Mouse (Mus musculus) liver, embryonic 11.5 days (tissue): ENCODE results near the gene Kirrel3. TPM values are rescaled to one million over a fixed set of nuclear protein-coding genes. Genes with fewer than 3 reads are reported as not detected.

Experiments
- ATAC-seq: fragments of 200-750 bp; cut with Nextera tagmentation; replicated peaks from 2 replicates; pipeline ENCODE4 v1.8.0; 2017; ENCODE audit warnings: moderate number of reproducible peaks, mild to moderate bottlenecking, moderate TSS enrichment, moderate library complexity; ENCODE audit not compliant: low FRiP score
- DNase-seq: peaks from one replicate; pipeline ENCODE4 v3.0.0-alpha.2; 2017; ENCODE audit warnings: low spot score
- H3K27ac ChIP-seq: fragments of 300-500 bp; sonication (generic); 2 replicates; pipeline ENCODE4 v1.5.1; 2014; ENCODE audit warnings: mild to moderate bottlenecking, low read depth, low read length, control low read depth
- H3K27me3 ChIP-seq: fragments of 300-500 bp; sonication (generic); replicated peaks from 2 replicates; pipeline ENCODE4 v1.6.1; 2014; ENCODE audit warnings: low read length, mixed read lengths; ENCODE audit not compliant: control insufficient read depth, insufficient read depth
- H3K36me3 ChIP-seq: fragments of 300-500 bp; sonication (generic); 2 replicates; pipeline ENCODE4 v1.6.1; 2014; ENCODE audit warnings: mild to moderate bottlenecking, low read length, moderate library complexity, mixed read lengths; ENCODE audit not compliant: control insufficient read depth, insufficient read depth
- H3K4me1 ChIP-seq: fragments of 300-500 bp; sonication (generic); replicated peaks from 2 replicates; pipeline ENCODE4 v1.6.1; 2014; ENCODE audit warnings: low read length, mixed read lengths; ENCODE audit not compliant: control insufficient read depth, insufficient read depth
- H3K4me2 ChIP-seq: fragments of 300-500 bp; sonication (generic); 2 replicates; pipeline ENCODE4 v1.6.1; 2014; ENCODE audit warnings: mild to moderate bottlenecking, control low read depth, moderate library complexity
- H3K4me3 ChIP-seq: fragments of 300-500 bp; sonication (generic); 2 replicates; pipeline ENCODE4 v1.5.1; 2014; ENCODE audit warnings: low read depth, low read length, control low read depth
- H3K9ac ChIP-seq: fragments of 300-500 bp; sonication (generic); 2 replicates; pipeline ENCODE4 v1.6.1; 2014; ENCODE audit warnings: low read depth, low read length, control low read depth
- H3K9me3 ChIP-seq: fragments of 300-500 bp; sonication (generic); 2 replicates; pipeline ENCODE4 v1.6.1; 2016; ENCODE audit warnings: low read length, inconsistent platforms, mixed read lengths; ENCODE audit not compliant: control insufficient read depth
- WGBS: fragments of 180-500 bp; shearing (Covaris S2); extraction: QIAGEN DNeasy Blood & Tissue Kit; methylation state at CpG from one replicate; pipeline ENCODE4 v1.1.7; 2014; 5-methylcytosine and 5-hydroxymethylcytosine counted together
- polyA plus RNA-seq: library from polyadenylated mRNA; unstranded; fragments of >200 nt; fragmentation: Nextera tagmentation; extraction: Ambion mirVana; gene quantifications from 2 replicates; pipeline ENCODE4 v1.2.1, GENCODE M21; 2014

Kirrel3 gene
- polyA plus RNA-seq, 1 experiment from 2014 or later, result 0.77 TPM

GRCm38 (mm10) chr9:34983513-34984462, 498.1 kb downstream of the Kirrel3 start:
- Histone ChIP-seq H3K4me1 (no peaks in the 10 kb centered on the region), H3K36me3 (no peaks in the 10 kb centered on the region), H3K27me3 (no peaks in the 10 kb centered on the region), H3K4me2 (no peak overlapping the region), H3K9me3 (no peaks in the 10 kb centered on the region), H3K27ac (no peak overlapping the region), H3K4me3 (no peak overlapping the region), H3K9ac (no peak overlapping the region)
- no peak for DNase-seq
- ATAC-seq, result no peak
- 38% methylated on average over 12 of the region's 12 CpGs for WGBS

GRCm38 (mm10) chr9:34986156-34986555, 500.5 kb downstream of the Kirrel3 start:
- H3K36me3 ChIP-seq, result no peaks in the 10 kb centered on the region
- no peak for ATAC-seq

DNA sequence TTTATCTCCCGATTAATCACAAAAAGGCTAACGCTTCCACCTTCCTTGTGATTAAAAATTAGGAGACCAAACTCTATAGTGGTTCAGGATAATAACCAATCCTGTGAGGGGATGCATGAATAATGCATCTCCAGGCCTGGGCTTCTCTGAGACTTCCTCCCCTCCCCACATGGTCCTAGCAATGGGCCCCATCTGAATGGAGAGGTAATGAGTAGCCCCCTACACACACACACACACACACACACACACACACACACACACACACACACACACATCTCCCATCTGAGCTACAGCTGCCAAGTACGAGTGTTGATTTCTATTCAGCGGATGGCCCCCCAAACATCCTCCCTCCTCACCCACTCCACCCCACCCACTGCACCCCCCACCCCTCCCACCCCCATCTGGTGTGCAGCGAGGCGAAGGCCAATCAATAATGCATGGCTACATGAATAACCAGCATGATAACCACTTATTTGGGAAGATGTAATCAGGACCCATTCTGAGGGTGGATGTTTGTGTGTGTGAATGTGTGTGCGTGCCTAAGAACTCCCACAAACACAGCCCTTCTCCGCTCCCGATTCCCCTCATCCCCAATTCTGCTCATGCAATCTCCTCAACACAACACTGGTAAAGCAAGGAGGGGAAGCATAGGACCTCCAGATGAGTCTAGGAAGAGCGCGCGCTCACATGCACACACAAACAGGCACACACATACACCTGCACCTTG, 501.9 kb downstream of the Kirrel3 start:
- Histone ChIP-seq H3K27ac (no peak overlapping the region), H3K4me2 (no peak overlapping the region), H3K27me3 (no peaks in the 10 kb centered on the region), H3K4me1 (no peaks in the 10 kb centered on the region), H3K4me3 (no peak overlapping the region), H3K36me3 (no peaks in the 10 kb centered on the region), H3K9ac (no peak overlapping the region), H3K9me3 (no peaks in the 10 kb centered on the region)
- WGBS, result 85% methylated on average over 12 of the region's 12 CpGs
- DNase-seq (no peak), ATAC-seq (no peak)

More at GRCm38 (mm10) chr9:34986156-34986555, 500.5 kb downstream of the Kirrel3 start:
- Histone ChIP-seq H3K4me1 (no peaks in the 10 kb centered on the region), H3K4me2 (no peak overlapping the region), H3K27ac (no peak overlapping the region), H3K27me3 (no peaks in the 10 kb centered on the region), H3K9ac (no peak overlapping the region), H3K9me3 (no peaks in the 10 kb centered on the region), H3K4me3 (no peak overlapping the region)
- DNase-seq, result no peak

- 66% methylated on average over 3 of the region's 3 CpGs for WGBS
- no peak overlapping the region for H3K4me2 ChIP-seq
- ATAC-seq (no peak), DNase-seq (no peak)
- no peaks in the 10 kb centered on the region for H3K4me1 ChIP-seq
- H3K9ac ChIP-seq, result no peak overlapping the region
- H3K9me3 ChIP-seq, result no peaks in the 10 kb centered on the region
- no peak overlapping the region for H3K27ac ChIP-seq
- H3K36me3 ChIP-seq, result no peaks in the 10 kb centered on the region
- H3K4me3 ChIP-seq, result no peak overlapping the region
- no peaks in the 10 kb centered on the region for H3K27me3 ChIP-seq
Observed at GRCm38 (mm10) chr9:34988683-34989082, 503.0 kb downstream of the Kirrel3 start.

DNA sequence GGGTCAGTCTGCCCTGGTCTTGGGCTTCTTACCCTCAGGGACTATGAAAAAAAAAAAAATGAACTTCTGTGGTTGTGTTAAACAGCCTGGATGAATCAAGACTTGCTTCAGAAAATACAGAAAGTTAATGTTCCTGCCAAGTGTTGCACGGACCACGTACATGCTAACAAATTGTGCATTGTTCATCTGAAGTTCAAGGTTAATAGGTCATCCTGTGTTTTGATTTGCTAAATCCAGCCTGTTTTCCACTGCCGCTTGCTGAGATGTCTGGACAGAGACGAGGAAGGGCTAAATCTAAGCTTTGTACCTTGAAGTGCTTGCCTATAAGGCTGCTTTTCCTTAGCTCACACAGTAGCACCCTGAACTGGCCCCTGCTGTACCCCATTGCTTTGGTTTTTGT, 506.5 kb downstream of the Kirrel3 start:
- Histone ChIP-seq H3K27ac (no peak overlapping the region), H3K36me3 (no peaks in the 10 kb centered on the region), H3K9ac (no peak overlapping the region), H3K4me2 (no peak overlapping the region), H3K4me3 (no peak overlapping the region), H3K27me3 (no peaks in the 10 kb centered on the region), H3K9me3 (no peaks in the 10 kb centered on the region), H3K4me1 (no peaks in the 10 kb centered on the region)
- ATAC-seq (no peak), DNase-seq (no peak)
- WGBS, result 62% methylated on average over 4 of the region's 4 CpGs

GRCm38 (mm10) chr9:34993467-34994211, 507.9 kb downstream of the Kirrel3 start:
- H3K36me3 ChIP-seq, result no peaks in the 10 kb centered on the region
- no peaks in the 10 kb centered on the region for H3K9me3 ChIP-seq
- no peaks in the 10 kb centered on the region for H3K4me1 ChIP-seq
- DNase-seq (no peak), ATAC-seq (no peak)
- H3K27me3 ChIP-seq, result no peaks in the 10 kb centered on the region
- 55% methylated on average over 4 of the region's 4 CpGs for WGBS
- no peak overlapping the region for H3K4me3 ChIP-seq
- no peak overlapping the region for H3K4me2 ChIP-seq
- H3K27ac ChIP-seq, result no peak overlapping the region
- no peak overlapping the region for H3K9ac ChIP-seq

DNA sequence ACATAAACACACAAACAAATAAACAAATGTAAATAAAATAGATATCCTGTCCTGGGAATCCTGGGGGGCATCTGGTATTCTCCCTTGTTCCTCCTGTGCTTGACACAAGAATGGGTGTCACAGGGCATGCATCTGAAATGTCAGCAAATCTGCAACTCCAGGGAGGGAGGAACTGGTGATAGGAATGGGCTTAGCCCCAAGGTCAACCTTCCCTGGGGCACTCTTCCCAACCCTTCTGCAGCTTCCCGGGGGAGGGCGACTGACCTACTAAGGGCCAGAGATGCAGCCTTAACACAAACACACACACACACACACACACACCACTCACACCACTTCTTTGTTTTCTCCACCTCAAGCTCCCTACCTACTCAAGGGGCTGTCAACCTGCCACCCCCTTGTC, 509.4 kb downstream of the Kirrel3 start:
- Histone ChIP-seq H3K4me1 (no peaks in the 10 kb centered on the region), H3K4me3 (no peak overlapping the region), H3K36me3 (no peaks in the 10 kb centered on the region), H3K9me3 (no peaks in the 10 kb centered on the region), H3K4me2 (no peak overlapping the region), H3K27me3 (no peaks in the 10 kb centered on the region), H3K27ac (no peak overlapping the region), H3K9ac (no peak overlapping the region)
- ATAC-seq, result no peak
- 83% methylated on average over 2 of the region's 2 CpGs for WGBS
- no peak for DNase-seq

DNA sequence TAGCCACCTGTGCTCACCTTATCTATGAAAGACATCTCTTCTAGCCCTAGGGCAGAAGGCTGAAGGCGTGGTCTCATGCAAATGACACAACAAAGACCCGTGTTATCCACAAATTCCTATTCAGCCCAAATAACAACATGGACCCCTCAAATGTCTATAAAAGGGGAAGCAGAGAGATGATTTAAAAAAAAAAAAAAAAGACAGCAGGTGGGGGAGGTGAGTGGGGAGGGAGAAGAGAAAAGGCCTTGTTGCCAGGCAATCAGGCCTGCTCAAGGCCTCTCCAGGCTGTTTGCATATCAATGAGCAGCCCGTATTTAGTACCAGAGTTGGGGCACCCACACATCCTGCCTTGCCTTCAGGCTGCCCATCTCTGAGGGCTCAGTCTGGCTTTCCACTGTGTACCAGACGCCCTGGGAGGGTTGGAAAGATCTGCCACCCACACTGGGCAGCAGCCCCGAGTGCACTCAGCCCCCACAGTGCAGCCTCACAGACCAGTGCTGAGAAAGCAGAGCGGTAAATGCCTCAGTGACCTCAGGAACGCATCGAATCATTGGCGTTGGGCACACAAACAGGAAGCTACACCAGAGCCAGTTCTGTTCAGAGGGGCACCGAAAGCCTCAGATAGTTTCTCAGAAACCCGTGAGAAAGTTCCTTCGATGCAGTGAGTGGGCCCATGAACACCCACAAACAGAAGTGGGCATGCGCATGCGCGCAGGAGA, 510.1 kb downstream of the Kirrel3 start:
- Histone ChIP-seq H3K36me3 (no peaks in the 10 kb centered on the region), H3K27me3 (no peaks in the 10 kb centered on the region), H3K9ac (no peak overlapping the region), H3K4me1 (no peaks in the 10 kb centered on the region), H3K9me3 (no peaks in the 10 kb centered on the region), H3K4me2 (no peak overlapping the region), H3K27ac (no peak overlapping the region), H3K4me3 (no peak overlapping the region)
- no peak for ATAC-seq
- 57% methylated on average over 15 of the region's 15 CpGs for WGBS
- no peak for DNase-seq
